Mouse (Mus musculus) left cerebral cortex, adult 18-20 months (tissue): ENCODE results near the gene Lmnb2. TPM values are rescaled to one million over a fixed set of nuclear protein-coding genes. Genes with fewer than 3 reads are reported as not detected.

Experiments
- DNase-seq, 2 experiments: peaks; one replicate each; pipeline ENCODE4 v3.0.0; 2021 to 2022; ENCODE audit warnings: low spot score in 2 of 2, mixed read lengths in 1 of 2
- total RNA-seq, 2 experiments: library from RNA; stranded (reverse); gene quantifications; 2 replicates each; pipeline ENCODE4 v1.2.3; 2021

Gene Lmnb2
- total RNA-seq, 2 experiments from 2014 or later = 20.0 to 20.1 TPM

DNA sequence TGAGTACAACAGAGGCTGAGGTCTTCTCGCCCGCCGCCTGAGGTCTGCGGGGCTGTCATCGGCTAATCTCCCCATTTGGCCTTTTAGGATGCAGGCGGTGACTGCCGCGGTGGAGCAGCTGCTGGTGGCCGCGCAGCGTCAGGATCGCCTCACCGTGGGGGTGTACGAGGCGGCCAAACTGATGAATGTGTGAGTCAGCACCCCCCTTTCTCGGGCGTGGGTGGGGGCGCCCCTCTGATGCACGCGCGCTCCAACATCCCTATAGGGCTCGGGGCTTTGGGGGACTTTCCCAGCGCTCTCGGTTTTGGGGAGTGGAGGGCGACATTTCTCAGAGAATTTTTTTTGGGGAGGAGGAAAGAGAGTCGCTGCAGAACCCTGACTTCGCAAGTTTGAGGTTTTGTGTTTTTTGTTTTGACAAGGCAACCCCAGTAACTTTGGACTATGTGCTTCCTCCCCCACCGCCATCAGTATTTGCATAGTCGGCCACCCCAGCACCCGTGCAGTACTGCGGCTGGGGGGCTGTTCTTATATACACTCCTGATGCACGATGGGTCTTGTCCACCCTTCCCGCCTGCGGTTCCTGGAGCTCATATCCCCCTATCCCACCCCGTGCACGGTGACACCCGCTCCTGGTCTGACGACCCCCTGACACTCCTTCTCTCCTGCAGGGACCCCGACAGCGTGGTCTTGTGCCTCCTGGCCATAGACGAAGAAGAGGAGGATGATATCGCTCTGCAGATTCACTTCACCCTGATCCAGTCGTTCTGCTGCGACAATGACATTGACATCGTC, 12.5 kb upstream of the Lmnb2 start:
- DNase-seq = peak; percentile 67 to 69

DNA sequence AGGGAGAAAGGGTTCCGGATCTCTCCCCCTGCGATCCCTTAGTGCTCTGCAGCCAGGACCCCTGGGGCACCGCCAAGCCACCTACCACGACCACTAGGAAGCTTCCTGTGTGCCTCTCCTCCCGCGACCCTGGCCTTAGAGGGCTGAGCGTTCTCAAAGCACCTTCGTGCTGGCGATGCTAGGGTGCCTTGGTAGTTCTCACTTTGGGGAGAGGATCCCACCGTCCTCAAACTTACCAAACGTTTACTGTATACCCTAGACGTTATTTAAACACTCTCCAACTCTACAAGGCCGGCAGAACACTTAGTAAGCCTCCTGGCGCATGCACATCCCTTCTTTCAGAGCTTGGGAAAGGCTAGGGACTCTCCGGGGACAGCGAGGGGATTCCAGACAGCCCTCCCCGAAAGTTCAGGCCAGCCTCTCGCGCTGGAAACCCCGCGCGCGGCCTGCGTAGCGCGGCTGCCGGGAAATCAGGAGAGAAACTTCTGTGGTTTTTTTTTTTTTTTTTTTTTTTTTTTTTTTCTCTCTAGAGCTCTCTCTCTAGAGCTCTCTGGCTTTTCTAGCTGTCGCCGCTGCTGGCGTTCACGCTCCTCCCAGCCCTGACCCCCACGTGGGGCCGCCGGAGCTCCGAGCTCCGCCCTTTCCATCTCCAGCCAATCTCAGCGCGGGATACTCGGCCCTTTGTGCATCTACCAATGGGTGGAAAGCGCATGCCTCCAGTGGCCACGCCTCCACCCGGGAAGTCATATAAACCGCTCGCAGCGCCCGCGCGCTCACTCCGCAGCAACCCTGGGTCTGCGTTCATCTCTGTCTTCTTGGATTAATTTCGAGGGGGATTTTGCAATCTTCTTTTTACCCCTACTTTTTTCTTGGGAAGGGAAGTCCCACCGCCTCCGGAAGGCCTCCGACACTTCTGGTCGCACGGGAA, 11.5 kb upstream of the Lmnb2 start, which contains the start of gene Gadd45b:
Gene Gadd45b (plus strand): TSS at position 775 of the 928 bp plus-strand sequence.
- peak; percentile 97 to 99 for DNase-seq

DNA sequence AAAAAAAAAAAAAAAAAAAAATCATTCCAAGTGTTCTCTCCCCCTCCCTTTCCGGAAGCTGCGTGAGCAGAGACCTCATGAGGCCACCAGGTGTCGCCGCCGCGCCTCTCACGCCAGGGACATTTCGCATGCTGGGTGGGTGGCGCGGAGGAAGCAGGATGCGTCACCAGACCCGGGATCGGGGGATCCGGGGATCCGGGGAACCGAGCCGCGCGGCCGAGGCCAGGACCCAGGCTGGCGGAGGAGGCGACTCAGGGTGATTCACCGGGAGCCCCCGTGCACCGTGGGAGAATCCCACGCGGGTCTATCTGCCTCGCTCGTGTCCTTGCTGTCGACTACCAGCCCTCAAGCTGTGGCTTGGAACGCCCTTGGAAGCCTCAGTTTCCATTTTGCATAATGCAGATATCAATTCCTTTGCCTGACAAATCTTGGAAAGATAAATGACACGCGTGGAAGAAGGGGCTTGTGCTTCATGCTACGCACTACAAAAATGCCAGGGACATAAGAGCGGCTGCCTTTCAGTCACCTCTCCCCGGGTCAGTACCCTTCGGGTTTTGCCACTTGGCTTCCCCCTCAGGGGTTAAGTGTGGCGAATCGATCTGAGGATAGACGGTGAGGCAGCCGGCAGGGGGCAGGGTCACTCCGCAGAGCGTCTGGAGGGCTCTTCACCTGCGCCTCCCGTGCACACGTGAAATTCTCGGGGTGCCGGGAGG, 10.7 kb upstream of the Lmnb2 start:
- DNase-seq = peak; percentile 95 to 96

DNA sequence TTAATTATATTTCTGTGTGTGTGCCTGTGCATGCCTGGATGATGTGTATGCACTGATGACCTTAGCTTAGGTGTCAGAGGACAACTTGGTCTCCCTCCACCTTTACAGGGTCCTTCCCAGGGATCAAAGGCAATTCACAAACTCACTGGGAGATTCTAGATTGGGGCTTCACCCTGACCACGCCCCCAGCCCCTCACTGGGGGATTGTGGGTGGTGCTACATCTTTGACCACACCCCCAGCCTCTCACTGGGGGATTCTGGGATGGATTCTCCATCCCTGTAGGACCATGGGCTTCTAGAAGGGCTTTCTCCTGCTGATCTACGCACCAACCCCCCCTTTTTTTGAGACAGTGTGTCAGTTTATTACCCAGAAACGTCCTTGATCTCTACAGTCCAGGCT, 7.4 kb upstream of the Lmnb2 start:
- DNase-seq = no peak

DNA sequence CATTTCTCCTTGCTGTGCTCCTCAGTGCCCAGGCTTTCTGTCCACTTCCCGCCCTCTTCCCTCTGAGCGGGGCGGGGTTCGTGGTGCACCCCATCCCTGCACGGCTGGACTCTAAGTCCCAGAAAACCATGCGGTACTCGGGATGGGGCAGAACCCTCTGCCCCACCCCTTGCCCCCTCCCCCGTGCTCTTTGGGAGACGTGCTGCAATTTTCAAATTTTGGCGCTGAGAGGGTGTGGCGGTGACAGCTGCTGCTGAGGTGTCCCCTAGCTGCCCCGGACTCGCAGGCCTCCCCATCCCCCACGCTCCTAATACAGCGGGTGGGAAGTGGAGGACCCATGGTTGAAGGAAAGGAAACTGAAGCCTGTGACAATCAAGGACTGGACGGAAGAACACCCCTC, 3.9 kb upstream of the Lmnb2 start:
- DNase-seq = no peak

DNA sequence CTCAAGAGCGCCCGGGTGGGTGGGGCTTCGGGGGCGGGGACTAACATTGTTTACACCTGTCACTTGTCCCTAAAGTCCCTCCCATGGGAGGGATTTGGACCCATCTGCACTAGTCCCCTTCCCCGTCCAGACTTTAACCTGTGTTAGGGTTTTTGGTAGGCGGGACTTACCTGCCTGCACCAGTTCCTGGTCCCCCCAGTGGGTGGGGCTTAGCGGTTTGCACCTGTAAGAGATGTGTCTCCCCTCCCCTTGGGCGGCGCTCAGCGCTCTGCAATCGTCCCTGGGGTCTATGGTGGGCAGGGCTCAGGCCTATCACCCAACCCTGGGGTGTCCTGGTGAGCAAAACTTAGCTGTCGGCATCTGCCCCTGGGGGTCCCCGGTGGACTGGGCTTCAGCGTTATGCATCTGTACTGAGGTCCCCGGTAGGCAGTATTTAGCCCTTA, 688 bp downstream of the Lmnb2 start:
- DNase-seq = no peak

DNA sequence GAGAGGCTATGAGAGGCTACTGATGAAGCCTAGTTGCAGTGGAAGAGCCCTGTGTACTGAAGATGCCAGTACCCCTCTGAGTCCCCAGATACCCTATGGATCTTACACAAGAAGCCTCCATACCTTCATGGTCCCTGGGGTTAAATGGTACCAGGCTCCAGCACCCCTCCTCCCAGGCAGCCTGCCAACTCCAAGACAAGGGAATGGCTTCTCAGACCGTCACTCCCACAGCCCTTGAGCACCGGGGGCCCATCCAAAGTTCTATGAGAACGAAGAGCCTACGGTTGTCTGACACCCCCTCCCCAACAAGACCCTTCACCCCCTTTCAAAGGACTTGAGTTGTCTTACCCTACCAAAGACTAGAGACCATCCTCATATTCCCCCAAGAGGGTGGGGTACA, 2.3 kb downstream of the Lmnb2 start:
- no peak for DNase-seq

DNA sequence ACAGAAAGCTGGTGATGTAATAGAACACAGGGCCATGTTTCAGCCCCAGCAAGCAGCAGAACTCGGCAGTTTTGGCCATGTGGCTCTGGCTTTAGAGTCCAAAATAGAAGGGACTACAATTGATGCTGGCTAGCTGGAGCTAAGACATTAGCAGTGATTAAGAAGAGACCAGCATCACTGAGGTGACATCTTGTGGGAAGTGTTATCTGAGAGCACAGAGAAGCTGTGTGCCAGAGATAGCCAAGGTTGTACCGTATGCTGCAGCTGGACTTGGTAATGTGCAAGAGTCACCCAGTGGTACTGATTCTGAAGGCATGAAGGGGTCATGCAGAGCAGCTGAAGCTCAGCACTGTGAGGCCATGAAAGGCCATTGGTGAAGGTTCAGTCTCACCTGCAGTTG, 2.8 kb downstream of the Lmnb2 start:
- no peak for DNase-seq

DNA sequence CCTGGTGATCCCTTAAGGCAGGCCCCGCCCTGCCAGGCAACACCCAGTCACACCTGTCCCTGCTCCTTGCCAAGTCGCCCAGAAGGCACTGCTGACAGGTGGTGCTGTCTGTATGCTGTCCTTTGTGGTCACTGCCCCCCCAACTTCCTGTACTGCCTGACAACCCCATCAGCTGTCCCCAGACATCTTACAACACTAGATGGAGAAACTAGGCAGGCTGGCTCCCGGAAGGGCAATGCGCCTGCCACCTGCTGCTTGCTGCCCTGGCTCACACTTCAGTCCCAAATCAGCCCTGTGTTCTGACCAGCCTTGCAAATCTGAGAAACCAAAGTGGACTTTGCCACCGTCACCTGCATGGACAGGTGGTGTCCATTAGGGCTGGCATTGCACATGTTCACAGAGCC, 3.8 kb downstream of the Lmnb2 start:
- DNase-seq = no peak

DNA sequence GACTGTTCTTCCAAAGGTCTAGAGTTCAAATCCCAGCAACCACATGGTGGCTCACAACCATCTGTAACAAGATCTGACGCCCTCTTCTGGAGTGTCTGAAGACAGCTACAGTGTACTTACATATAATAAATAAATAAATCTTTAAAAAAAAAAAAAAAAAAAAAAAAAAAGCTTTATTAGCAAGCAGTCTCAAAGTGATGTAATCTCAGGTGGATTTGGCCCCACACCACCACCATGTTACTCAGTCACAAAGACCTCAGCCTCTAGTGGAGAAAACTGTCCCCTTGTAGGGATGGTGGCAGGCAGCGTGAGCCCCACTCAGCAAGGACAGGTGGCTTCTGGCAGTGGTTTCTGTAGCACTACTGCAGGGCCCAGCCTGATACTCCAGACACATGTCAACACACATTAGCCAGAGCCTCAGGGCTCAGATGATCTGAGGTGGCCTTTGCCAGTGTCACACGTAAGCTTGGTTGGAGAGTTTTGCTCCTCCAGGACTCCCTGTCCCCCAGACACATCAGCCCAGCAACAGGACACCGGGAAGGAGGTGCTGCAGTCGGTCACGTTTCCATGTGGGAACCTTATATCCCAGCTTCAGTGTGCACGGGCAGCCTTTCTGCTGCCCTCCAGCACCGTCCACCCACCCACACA, 4.6 kb downstream of the Lmnb2 start:
- DNase-seq = no peak

DNA sequence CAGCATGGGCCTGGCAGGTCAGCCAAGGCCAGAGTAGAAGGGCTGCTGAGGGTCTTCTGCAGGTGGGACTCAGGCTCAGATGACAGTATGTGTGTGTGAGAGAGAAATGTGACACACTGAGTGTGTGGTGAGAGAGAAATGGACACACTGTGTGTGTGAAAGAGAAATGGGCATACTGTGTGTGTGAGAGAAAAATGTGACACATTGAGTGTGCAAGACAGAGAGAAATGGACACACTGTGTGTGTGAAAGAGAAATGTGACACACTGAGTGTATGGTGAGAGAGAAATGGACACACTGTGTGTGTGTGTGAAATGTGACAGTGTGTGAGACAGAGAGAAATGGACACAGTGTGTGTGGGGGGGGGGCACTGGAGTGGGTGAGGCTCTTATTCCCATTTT, 6.2 kb downstream of the Lmnb2 start:
- no peak for DNase-seq

DNA sequence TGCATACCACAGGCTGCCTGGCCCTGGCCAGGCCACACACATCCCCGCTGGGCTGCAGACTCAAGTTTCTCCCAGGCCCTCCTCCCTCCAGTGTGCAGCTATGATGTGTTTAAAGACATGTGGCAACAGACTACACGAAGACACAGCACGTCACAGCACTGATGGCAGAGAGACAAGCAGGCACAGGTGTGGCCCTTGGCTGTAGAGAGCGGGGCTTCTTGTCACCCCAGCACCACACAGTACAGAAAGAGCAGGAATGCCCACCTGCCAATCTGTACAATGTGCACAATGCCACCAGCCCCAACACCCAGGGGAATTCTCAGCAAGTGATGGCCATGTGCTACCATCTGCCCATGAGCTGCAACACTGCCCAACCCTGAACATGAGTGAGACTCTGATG, 6.7 kb downstream of the Lmnb2 start:
- DNase-seq = no peak

DNA sequence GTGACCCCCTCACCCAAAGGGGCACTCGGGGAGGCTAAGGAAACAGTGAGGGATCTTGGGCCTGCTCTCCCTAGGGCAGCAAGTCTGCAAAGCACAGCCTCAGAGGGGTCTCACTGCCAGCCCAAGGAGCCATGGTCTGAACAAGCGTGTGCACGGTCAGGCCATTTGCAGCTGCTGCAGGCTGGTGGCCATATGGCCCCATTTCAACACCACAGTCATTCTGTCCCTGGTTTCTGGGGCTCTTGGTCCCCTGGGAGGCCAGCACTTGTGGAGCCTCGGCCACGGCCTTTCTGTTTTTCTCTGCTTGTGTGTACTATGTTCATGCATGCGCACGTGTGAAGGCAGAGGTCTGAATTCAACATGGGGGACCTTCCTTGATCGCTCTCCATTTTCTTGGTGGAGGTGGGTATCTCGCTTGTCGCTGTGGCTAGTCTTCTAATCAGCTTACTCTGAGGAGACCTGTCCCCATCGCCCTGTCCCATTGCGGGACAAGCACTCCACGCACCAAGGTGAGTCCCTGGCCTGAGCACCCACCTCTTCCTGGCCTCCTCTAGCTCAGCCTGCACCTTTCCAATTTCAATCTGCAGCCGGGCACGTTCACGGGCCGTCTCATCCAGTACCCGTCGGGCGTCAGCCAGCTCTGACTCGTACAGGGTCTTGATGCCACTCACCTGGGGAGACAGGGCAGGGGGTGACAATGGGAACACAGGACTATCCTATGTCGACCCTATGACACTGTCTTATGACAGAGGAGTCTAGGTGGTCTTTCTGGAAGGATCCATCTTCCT, 8.5 kb downstream of the Lmnb2 start:
- no peak for DNase-seq

DNA sequence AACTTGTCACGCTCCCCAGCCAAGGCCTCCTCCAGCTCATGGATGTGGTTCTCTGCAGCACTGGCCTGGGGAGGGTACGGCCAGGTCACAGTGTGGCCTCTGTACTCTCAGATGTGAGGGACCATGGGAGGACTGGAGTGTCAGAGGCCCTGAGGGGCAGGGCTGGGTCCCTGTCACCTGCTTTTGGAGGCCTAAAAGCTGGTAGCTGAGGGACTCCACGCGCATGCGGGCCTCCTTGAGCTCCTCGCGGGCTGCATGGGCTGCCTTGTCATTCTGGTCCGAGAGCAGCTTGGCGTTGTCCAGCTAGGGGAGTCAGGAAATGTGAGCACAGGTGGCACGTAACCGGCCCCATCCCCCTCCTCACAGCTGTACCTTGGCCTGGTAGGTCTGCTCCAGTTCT, 13.3 kb downstream of the Lmnb2 start:
- no peak for DNase-seq

DNA sequence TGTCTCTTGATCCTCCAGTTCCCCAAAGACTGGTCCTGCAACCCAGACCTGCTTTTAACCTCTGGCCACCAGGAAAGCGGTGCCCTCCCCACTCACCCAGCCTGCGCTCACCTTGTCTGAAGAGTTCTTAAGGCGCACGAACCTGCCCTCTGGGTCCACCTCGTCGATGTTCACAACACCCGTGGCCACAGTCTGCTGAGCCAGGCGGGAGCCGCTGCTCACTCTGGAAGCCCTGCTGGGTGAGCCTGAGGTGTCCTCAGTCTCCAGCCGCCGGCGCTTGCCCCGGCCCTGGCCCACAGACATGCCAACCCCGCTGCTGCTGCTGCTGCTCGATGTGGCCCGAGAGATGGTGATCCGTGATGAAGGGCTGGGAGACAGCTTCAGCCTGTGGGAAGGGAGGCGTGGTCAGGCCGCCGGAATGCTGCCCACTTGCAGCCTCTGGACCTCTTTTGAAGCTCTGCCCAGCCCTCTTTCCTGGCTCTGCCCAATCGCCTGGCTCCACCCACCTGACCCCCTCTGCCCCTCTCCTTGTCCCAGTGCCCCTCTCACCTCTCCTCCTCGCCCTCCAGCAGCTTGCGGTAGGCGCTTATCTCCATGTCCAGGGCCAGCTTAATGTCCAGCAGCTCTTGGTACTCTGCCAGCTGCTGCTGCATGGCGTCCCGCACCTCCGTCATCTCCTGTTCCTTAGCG, 13.9 kb downstream of the Lmnb2 start:
- no peak for DNase-seq

DNA sequence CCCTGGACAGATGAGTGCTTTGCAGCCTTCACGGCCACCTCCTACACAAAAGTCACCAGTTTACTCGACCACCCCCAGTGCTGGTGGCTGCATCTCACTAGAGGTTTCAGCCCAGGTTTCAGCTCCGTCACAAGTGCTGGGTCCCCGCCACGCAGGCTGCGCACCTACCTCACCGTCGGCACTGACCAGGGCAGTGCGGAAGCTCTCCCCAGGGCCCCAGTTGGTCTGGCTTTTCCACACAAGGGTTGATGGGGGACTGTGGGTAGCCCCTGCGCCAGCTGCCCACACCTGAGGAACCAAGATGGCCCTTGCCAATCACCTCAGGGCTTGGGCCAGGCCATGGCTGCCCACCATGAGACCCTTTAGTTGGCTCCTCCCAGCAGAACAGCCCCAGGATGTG, 14.8 kb downstream of the Lmnb2 start:
- DNase-seq = no peak

DNA sequence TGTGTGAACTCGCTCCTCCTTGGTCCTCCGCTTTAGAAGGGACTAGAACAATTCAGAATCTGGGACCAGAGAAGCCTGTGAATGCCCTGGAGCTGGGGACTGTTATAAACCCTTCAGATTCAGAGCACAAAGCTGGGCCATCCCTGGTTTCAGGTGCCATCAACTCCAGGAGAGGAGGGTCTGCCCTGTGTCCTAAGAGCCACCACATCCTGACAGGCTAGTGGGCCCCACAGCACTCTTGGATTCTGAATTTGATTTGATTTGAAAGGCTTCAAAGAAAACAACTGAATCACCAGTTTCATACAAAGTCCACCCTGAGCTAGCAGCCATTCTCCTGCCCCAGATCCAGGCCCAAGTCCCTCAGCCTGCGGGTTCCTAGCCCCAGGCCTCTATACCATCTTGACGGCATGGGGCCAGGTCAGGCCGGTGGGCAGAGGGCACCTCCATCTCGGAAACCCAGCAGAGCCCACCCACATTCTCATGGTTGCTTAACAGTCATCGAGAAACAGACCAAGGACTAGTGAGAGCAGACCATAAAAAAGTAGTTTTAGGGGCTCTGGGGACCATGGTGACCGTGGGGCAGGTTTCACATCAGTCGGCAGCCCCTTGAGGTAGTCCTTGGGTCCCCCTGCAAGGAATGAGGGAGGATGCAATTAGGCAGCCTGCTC, 15.6 kb downstream of the Lmnb2 start:
- DNase-seq = no peak

DNA sequence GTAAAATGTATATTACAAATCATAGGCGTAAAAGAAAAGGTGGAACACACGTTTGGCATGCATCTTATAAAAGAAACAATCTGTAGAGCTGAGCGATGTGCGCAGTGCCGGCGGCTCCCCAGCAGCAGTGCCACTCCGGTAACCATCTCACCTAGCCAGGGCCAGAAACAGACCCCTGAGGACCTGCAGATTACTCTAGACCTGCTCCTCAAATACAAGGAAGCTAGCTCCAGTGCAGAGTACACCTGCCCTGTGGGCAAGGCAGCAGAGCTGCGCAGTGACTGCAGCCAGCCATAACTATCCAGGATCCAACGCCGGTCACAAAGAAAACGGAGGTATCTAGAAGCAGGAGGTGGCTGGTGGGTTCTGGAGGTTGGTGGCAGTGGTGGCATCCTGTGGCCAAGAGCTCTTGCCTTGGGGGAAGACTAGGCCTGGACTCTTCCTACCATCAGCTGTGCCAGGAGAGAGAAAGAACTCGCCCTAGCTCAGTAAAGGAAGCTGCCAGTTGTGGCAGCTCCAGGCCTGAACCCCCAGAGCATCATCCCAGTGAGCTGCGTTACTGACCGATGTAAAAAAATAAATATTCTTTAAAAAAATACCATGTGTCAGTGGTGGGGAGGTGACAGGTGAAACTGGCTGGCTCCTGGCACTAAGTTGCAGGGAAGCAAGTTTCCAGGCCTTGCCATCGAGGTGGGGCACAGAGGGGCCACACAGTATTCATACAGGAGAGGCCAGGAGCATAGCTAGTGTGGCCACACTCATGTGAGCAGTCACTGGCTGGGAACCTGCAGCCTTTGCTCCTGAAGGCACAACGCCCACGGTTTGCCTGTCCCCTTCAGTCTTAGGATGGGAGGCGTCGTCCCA, 16.4 kb downstream of the Lmnb2 start:
- no peak for DNase-seq
